Mouse (Mus musculus) cerebellum, adult 2 months (tissue): ENCODE data around the gene Opn5. TPM values are rescaled to one million over a fixed set of nuclear protein-coding genes. Genes with fewer than 3 reads are reported as not detected.

Source experiments
- DNase-seq, 2 experiments: peaks; one replicate each; pipeline ENCODE4 v3.0.0; 2021
- H3K27ac ChIP-seq: fragments of 200-500 bp; 2 replicates; pipeline ENCODE4 v1.5.1; 2012; ENCODE audit warnings: low read length, control low read depth, inconsistent platforms; ENCODE audit not compliant: insufficient read depth
- H3K27me3 ChIP-seq: fragments of 200-500 bp; 2 replicates; pipeline ENCODE4 v1.6.1; 2012; ENCODE audit warnings: inconsistent platforms, mild to moderate bottlenecking, low read length, moderate library complexity; ENCODE audit not compliant: control insufficient read depth, insufficient read depth
- H3K4me1 ChIP-seq: fragments of 200-500 bp; 2 replicates; pipeline ENCODE4 v1.6.1; 2011; ENCODE audit warnings: low read length; ENCODE audit not compliant: control insufficient read depth, insufficient read depth
- H3K4me3 ChIP-seq: fragments of 200-500 bp; replicated peaks from 2 replicates; pipeline ENCODE3; 2011; ENCODE audit warnings: mild to moderate bottlenecking, low read depth, low read length, control low read depth; ENCODE audit not compliant: insufficient read depth
- CTCF ChIP-seq: fragments of 200-500 bp; IDR thresholded peaks from 2 replicates; pipeline ENCODE4 v1.5.1; 2011; ENCODE audit warnings: low read depth, mild to moderate bottlenecking, control low read depth, low read length, moderate library complexity, borderline replicate concordance; ENCODE audit not compliant: insufficient read depth
- POLR2A ChIP-seq: fragments of 200-500 bp; IDR thresholded peaks from 2 replicates; pipeline ENCODE4 v1.6.1; 2011; ENCODE audit warnings: low read length, control low read depth, borderline replicate concordance; ENCODE audit not compliant: insufficient read depth
- WGBS: fragments of 180-500 bp; shearing (Covaris S2); methylation state at CpG from one replicate; pipeline ENCODE4 v1.1.7; 2018; 5-methylcytosine and 5-hydroxymethylcytosine counted together
- polyA plus RNA-seq: library from polyadenylated mRNA; depleted of rRNA; stranded (reverse); fragments of >200 nt; gene quantifications from 2 replicates; pipeline ENCODE4 v1.2.3, GENCODE M21; 2012

The Opn5 gene
- polyA plus RNA-seq, 1 experiment: 0.13 TPM

GRCm38 (mm10) chr17:42586486-42586885 is 24.7 kb downstream of the Opn5 start:
- H3K4me3 ChIP-seq: no peak overlapping the region
- no peak for DNase-seq
- no peaks in the 10 kb centered on the region for H3K27me3 ChIP-seq
- H3K4me1 ChIP-seq: no peaks in the 10 kb centered on the region
- WGBS: 82% methylated on average over 1 of the region's 1 CpGs
- H3K27ac ChIP-seq: no peak overlapping the region
- TF ChIP-seq POLR2A (no peak), CTCF (no peak)

GRCm38 (mm10) chr17:42583029-42583331 is 28.2 kb downstream of the Opn5 start:
- WGBS: 85% methylated on average over 2 of the region's 2 CpGs
- no peak for DNase-seq
- Histone ChIP-seq H3K4me1 (no peaks in the 10 kb centered on the region), H3K4me3 (no peak overlapping the region), H3K27ac (no peak overlapping the region), H3K27me3 (no peaks in the 10 kb centered on the region)
- TF ChIP-seq POLR2A (no peak), CTCF (no peak)

- TF ChIP-seq CTCF: no peak
- no peak for TF ChIP-seq POLR2A
Observed at GRCm38 (mm10) chr17:42582281-42583028, 28.7 kb downstream of the Opn5 start.

GRCm38 (mm10) chr17:42580623-42581022 is 30.6 kb downstream of the Opn5 start:
- no peaks in the 10 kb centered on the region for H3K4me1 ChIP-seq
- DNase-seq: no peak
- no peak overlapping the region for H3K27ac ChIP-seq
- no peak overlapping the region for H3K4me3 ChIP-seq
- TF ChIP-seq CTCF (no peak), POLR2A (no peak)
- 17% methylated on average over 4 of the region's 4 CpGs for WGBS
- H3K27me3 ChIP-seq: no peaks in the 10 kb centered on the region

More at GRCm38 (mm10) chr17:42582281-42583028, 28.7 kb downstream of the Opn5 start:
- DNase-seq: no peak
- 65% methylated on average over 1 of the region's 1 CpGs for WGBS
- H3K27me3 ChIP-seq: no peaks in the 10 kb centered on the region
- no peak overlapping the region for H3K27ac ChIP-seq
- no peaks in the 10 kb centered on the region for H3K4me1 ChIP-seq
- H3K4me3 ChIP-seq: no peak overlapping the region

GRCm38 (mm10) chr17:42580196-42580595 is 31.0 kb downstream of the Opn5 start:
- Histone ChIP-seq H3K27me3 (no peaks in the 10 kb centered on the region), H3K27ac (no peak overlapping the region), H3K4me3 (no peak overlapping the region), H3K4me1 (no peaks in the 10 kb centered on the region)
- DNase-seq: no peak
- TF ChIP-seq CTCF: no peak
- 66% methylated on average over 3 of the region's 3 CpGs for WGBS

GRCm38 (mm10) chr17:42576671-42577168 is 34.5 kb downstream of the Opn5 start:
- no peak for DNase-seq
- Histone ChIP-seq H3K4me1 (no peaks in the 10 kb centered on the region), H3K27ac (no peak overlapping the region), H3K27me3 (no peaks in the 10 kb centered on the region), H3K4me3 (no peak overlapping the region)
- TF ChIP-seq POLR2A (no peak), CTCF (no peak)
- WGBS: 52% methylated on average over 6 of the region's 6 CpGs

- Histone ChIP-seq H3K27ac (no peak overlapping the region), H3K4me1 (no peaks in the 10 kb centered on the region), H3K4me3 (no peak overlapping the region), H3K27me3 (no peaks in the 10 kb centered on the region)
- 91% methylated on average over 8 of the region's 8 CpGs for WGBS
- TF ChIP-seq CTCF (no peak), POLR2A (no peak)
- DNase-seq: no peak
Observed at GRCm38 (mm10) chr17:42573786-42574185, 37.4 kb downstream of the Opn5 start.

GRCm38 (mm10) chr17:42549578-42549977 is 61.6 kb downstream of the Opn5 start:
- H3K27ac ChIP-seq: no peak overlapping the region
- peak in 1 of 2 experiments; percentile 27 for DNase-seq
- H3K4me1 ChIP-seq: no peaks in the 10 kb centered on the region
- H3K4me3 ChIP-seq: no peak overlapping the region
- no peaks in the 10 kb centered on the region for H3K27me3 ChIP-seq
- 12% methylated on average over 2 of the region's 2 CpGs for WGBS
- no peak for TF ChIP-seq POLR2A
- no peak for TF ChIP-seq CTCF

GRCm38 (mm10) chr17:42530147-42530546 is 81.0 kb downstream of the Opn5 start:
- no peaks in the 10 kb centered on the region for H3K27me3 ChIP-seq
- 33% methylated on average over 5 of the region's 5 CpGs for WGBS
- H3K27ac ChIP-seq: no peak overlapping the region
- TF ChIP-seq POLR2A: no peak
- TF ChIP-seq CTCF: no peak
- no peak for DNase-seq
- H3K4me1 ChIP-seq: no peaks in the 10 kb centered on the region
- H3K4me3 ChIP-seq: no peak overlapping the region
